Mouse (Mus musculus) heart, adult 2 months (tissue): ENCODE measurements around the gene Ptger1. TPM values are rescaled to one million over a fixed set of nuclear protein-coding genes. Genes with fewer than 3 reads are reported as not detected.
A peak's percentile ranks its signal among the peaks of the same experiment; 100 is the strongest.

ENCODE experiments used
- DNase-seq, 2 experiments: peaks; one replicate each; pipeline ENCODE4 v3.0.0; 2021
- H3K27ac ChIP-seq: fragments of 200-600 bp; 2 replicates; pipeline ENCODE4 v1.8.1; 2022
- H3K27me3 ChIP-seq: fragments of 200-500 bp; 2 replicates; pipeline ENCODE4 v1.6.1; 2012; ENCODE audit warnings: mild to moderate bottlenecking, low read length, inconsistent platforms, mixed read lengths; ENCODE audit not compliant: control insufficient read depth, insufficient read depth
- H3K36me3 ChIP-seq: fragments of 200-500 bp; 2 replicates; pipeline ENCODE4 v1.6.1; 2012; ENCODE audit warnings: low read length, inconsistent platforms; ENCODE audit not compliant: control insufficient read depth, insufficient read depth
- H3K4me1 ChIP-seq: fragments of 200-500 bp; 2 replicates; pipeline ENCODE4 v1.6.1; 2011; ENCODE audit warnings: low read length; ENCODE audit not compliant: control insufficient read depth, insufficient read depth
- H3K4me3 ChIP-seq: fragments of 200-600 bp; 2 replicates; pipeline ENCODE4 v1.8.1; 2022
- H3K79me2 ChIP-seq: fragments of 200-500 bp; replicated peaks from 2 replicates; pipeline ENCODE4 v1.6.1; 2012; ENCODE audit warnings: mild to moderate bottlenecking, inconsistent platforms, low read length, moderate library complexity, mixed read lengths; ENCODE audit not compliant: control insufficient read depth, insufficient read depth
- H3K9ac ChIP-seq: fragments of 200-500 bp; 2 replicates; pipeline ENCODE4 v1.6.1; 2012; ENCODE audit warnings: low read depth, mild to moderate bottlenecking, control low read depth, inconsistent platforms, low read length, mixed read lengths
- CTCF ChIP-seq: fragments of 200-600 bp; IDR thresholded peaks from 2 replicates; pipeline ENCODE4 v1.8.1; 2022; ENCODE audit warnings: antibody characterized with exemption, mild to moderate bottlenecking, moderate library complexity
- EP300 ChIP-seq: fragments of 200-500 bp; IDR thresholded peaks from 2 replicates; pipeline ENCODE4 v1.6.1; 2011; ENCODE audit warnings: low read depth, low read length, control low read depth; ENCODE audit not compliant: insufficient read depth
- POLR2A ChIP-seq: fragments of 200-500 bp; IDR thresholded peaks from 2 replicates; pipeline ENCODE4 v1.6.1; 2011; ENCODE audit warnings: mild to moderate bottlenecking, low read depth, low read length, control low read depth; ENCODE audit not compliant: insufficient read depth
- WGBS: fragments of 180-500 bp; shearing (Covaris S2); methylation state at CpG from one replicate; pipeline ENCODE4 v1.1.7; 2018; 5-methylcytosine and 5-hydroxymethylcytosine counted together
- intact Hi-C: fragments of 180-260 bp; cut with DNase I; formaldehyde crosslinking; loops from one replicate; pipeline ENCODE4 v1.15.1; 2025
- polyA plus RNA-seq: library from polyadenylated mRNA; depleted of rRNA; stranded (reverse); fragments of >200 nt; gene quantifications from 2 replicates; pipeline ENCODE4 v1.2.3, GENCODE M21; 2012
- total RNA-seq, 2 experiments: library from RNA; stranded (reverse); gene quantifications; 2 replicates each; pipeline ENCODE4 v1.2.3; 2021

Gene Ptger1
- total and polyA plus RNA-seq, 3 experiments: 0.37 to 0.41 (median 0.39) TPM

DNA sequence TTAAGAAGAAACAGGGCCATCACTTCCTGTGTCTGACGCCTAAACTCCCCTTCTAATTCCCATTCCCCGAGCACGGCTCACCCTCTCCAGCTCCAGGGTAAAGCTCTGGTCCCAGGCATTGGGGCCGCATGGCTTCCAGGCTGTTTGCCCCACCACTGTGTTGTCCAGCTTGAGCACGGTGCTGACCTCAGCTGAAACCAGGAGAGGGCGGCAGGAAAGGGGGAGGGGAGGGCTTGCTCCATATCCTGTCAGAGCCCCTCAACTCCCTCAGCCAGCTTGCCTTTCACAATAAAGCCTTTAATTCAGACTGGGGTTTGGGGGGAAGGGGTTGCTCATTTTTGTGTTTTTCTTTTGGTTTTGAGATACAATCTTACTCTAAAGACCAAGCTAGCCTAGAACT lies 14.6 kb downstream of the Ptger1 start:
- Histone ChIP-seq H3K4me1 (no peaks in the 10 kb centered on the region), H3K79me2 (no peaks in the 10 kb centered on the region), H3K27me3 (no peaks in the 10 kb centered on the region), H3K4me3 (no peak overlapping the region), H3K27ac (no peak overlapping the region), H3K36me3 (no peaks in the 10 kb centered on the region), H3K9ac (no peak overlapping the region)
- TF ChIP-seq POLR2A: no peak
- 35% methylated on average over 6 of the region's 6 CpGs for WGBS
- DNase-seq: no peak
- intact Hi-C loops: no loop called here

- no peak overlapping the region for H3K4me3 ChIP-seq
- H3K9ac ChIP-seq: no peak overlapping the region
- TF ChIP-seq EP300 (no peak), CTCF (no peak), POLR2A (no peak)
- no peaks in the 10 kb centered on the region for H3K27me3 ChIP-seq
- 88% methylated on average over 9 of the region's 9 CpGs for WGBS
- no peaks in the 10 kb centered on the region for H3K79me2 ChIP-seq
- no peak for DNase-seq
- intact Hi-C loops: no loop called here
- no peaks in the 10 kb centered on the region for H3K4me1 ChIP-seq
- no peaks in the 10 kb centered on the region for H3K36me3 ChIP-seq
- no peak overlapping the region for H3K27ac ChIP-seq
Measured at GRCm38 (mm10) chr8:83684517-83684916, 18.0 kb downstream of the Ptger1 start.

GRCm38 (mm10) chr8:83689264-83689663 lies 22.8 kb downstream of the Ptger1 start:
- Histone ChIP-seq H3K9ac (no peak overlapping the region), H3K4me1 (peaks cover 7% of the 10 kb centered on the region), H3K36me3 (peaks cover 2% of the 10 kb centered on the region; the same call in 1 of the 2 replicates), H3K4me3 (no peak overlapping the region), H3K27ac (no peak overlapping the region), H3K79me2 (no peaks in the 10 kb centered on the region), H3K27me3 (no peaks in the 10 kb centered on the region)
- 91% methylated on average over 6 of the region's 6 CpGs for WGBS
- no peak for TF ChIP-seq CTCF
- no peak for DNase-seq
- intact Hi-C loops: no loop called here

DNA sequence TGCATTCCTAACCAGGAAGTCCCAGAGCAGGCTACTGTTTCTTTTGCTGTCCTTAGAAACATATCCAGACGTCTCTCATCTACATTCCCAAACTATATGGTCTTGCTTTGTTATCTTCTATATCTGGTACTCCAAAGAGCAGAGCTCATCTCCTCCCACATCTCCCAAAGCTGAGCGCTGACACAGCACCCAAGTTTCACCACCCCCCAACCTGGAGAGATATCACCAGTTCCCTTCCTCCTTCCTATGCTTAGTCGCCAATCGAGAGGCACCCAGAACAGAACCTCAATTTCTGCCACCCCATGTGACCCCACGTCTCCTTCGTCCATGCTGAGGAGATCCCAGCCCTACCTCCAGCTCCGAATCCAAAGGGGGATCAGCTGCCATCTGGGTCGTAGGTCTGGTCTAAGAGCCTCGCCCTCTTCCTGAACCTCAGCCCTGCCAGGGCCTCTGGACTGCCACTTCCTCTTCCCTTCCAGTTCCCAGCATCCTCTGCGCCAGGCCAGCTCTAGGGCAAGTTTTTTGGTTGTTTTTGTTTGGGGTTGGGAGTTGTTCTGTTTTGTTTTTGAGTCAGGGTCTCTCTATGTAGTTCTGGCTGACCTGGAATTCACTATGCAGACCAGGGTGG lies 27.2 kb downstream of the Ptger1 start:
- Histone ChIP-seq H3K9ac (no peak overlapping the region), H3K27me3 (no peaks in the 10 kb centered on the region), H3K4me3 (no peak overlapping the region), H3K36me3 (peaks cover 2% of the 10 kb centered on the region; the same call in 1 of the 2 replicates), H3K27ac (peak overlapping the region; percentile 40; the same call in 1 of the 2 replicates), H3K4me1 (peaks cover 25% of the 10 kb centered on the region), H3K79me2 (peaks cover 2% of the 10 kb centered on the region; the same call in 1 of the 2 replicates)
- DNase-seq: peak; percentile 57 to 69
- WGBS: 50% methylated on average over 10 of the region's 10 CpGs
- TF ChIP-seq POLR2A (no peak), CTCF (no peak), EP300 (no peak)
- intact Hi-C loops: no loop called here

DNA sequence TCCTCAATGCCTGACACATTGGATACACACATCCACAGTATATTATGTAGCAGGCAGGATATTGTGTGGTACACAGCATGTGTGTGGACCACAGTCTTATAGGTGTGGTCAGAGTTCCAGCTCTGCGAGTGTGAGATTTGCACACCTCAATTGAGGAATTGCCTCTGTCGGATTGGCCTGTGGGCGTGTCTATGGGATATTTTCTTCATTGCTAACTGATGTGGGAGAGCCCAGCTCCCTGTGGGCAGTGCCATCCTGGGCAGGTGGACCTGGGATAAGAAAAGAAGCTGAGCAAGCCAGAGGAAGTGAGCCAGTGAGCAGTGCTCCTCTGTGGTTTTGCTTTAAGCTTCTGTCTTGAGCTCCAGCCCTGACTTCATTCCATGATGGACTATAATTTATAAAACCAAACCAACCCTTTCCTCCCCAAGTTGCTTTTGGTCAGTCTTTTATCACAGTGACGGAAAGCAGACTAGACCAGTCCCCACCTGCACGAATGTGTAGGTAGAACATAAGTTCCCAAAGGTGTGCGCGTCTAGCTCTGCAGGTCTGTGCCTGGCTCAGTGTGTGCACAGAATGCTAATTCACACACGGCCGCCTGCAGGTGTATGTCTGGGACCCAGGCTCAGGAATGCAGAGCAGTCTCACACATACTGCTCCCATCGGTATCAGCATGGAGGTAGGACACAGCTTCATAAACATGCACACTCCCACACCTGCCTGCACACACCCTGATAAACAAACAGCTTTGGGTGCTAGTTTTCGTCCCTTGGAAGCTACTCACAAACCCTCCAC lies 28.1 kb downstream of the Ptger1 start:
- WGBS: 79% methylated on average over 11 of the region's 11 CpGs

GRCm38 (mm10) chr8:83695351-83696106 lies 29.1 kb downstream of the Ptger1 start:
- intact Hi-C loops: loop anchor here (5.0 kb wide), 1 partner anchor 33 kb away; no protein-coding TSS in a partner anchor
- peak overlapping the region; percentile 26 for H3K27ac ChIP-seq
- peaks cover 25% of the 10 kb centered on the region for H3K4me1 ChIP-seq

More for the DNA sequence above, 28.1 kb downstream of the Ptger1 start:
- no peak for DNase-seq
- no peaks in the 10 kb centered on the region for H3K27me3 ChIP-seq
- peak overlapping the region; percentile 10; the same call in 1 of the 2 replicates for H3K27ac ChIP-seq
- TF ChIP-seq EP300 (no peak), CTCF (no peak), POLR2A (no peak)
- H3K4me3 ChIP-seq: no peak overlapping the region
- intact Hi-C loops: loop anchor here (5.0 kb wide), 1 partner anchor 32 kb away; no protein-coding TSS in a partner anchor
- no peak overlapping the region for H3K9ac ChIP-seq
- H3K4me1 ChIP-seq: peaks cover 25% of the 10 kb centered on the region
- peaks cover 2% of the 10 kb centered on the region; the same call in 1 of the 2 replicates for H3K79me2 ChIP-seq
- peaks cover 2% of the 10 kb centered on the region; the same call in 1 of the 2 replicates for H3K36me3 ChIP-seq

More at GRCm38 (mm10) chr8:83695351-83696106, 29.1 kb downstream of the Ptger1 start:
- peaks cover 2% of the 10 kb centered on the region; the same call in 1 of the 2 replicates for H3K36me3 ChIP-seq
- WGBS: 63% methylated on average over 17 of the region's 17 CpGs
- DNase-seq: peak in 1 of 2 experiments; percentile 46
- H3K9ac ChIP-seq: no peak overlapping the region
- peaks cover 2% of the 10 kb centered on the region; the same call in 1 of the 2 replicates for H3K79me2 ChIP-seq
- H3K27me3 ChIP-seq: no peaks in the 10 kb centered on the region
- no peak for TF ChIP-seq CTCF
- peak; percentile 79 for TF ChIP-seq EP300
- no peak for TF ChIP-seq POLR2A
- no peak overlapping the region for H3K4me3 ChIP-seq
